Mouse (Mus musculus): ENCODE results near the gene Sgcd. TPM values are rescaled to one million over a fixed set of nuclear protein-coding genes. Genes with fewer than 3 reads are reported as not detected.

Sgcd gene
- polyA plus RNA-seq, 1 experiment: 7.2 TPM

DNA sequence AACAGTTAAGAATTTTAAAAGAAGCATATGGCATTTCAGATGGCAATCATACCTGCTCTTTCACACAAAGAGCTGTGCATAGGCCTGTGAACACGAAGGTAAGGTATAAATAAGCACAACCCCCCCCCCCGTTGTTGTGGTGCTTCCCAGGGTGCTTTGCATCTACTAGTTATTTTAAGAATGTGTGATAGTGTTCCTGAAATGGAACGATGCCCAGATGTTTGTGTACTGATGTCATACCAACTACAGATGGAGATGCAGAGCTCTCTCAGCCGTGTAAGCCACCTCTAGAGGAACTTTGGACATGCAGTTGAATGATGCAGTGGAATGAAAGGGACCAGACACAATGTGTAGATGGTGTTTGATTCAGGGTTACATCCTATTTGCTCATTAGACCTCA lies 155.5 kb downstream of the Sgcd start:
- Histone ChIP-seq H3K27me3 (ENCODE audit: control insufficient read depth, insufficient read depth, insufficient read length) (no peaks in the 10 kb centered on the region), H3K4me2 (ENCODE audit: low read depth) (no peak overlapping the region), H3ac (ENCODE audit: control insufficient read depth, insufficient read length) (no peak overlapping the region), H3K4me3 (no peak overlapping the region), H3K36me3 (ENCODE audit: control insufficient read depth, insufficient read depth) (no peaks in the 10 kb centered on the region), H3K79me2 (ENCODE audit: control insufficient read depth, insufficient read depth) (no peaks in the 10 kb centered on the region)
- TF ChIP-seq POLR2A (IDR thresholded peaks at IDR 0.05; ENCODE audit: insufficient read length, low read depth) (no peak), E2F4 (IDR thresholded peaks at IDR 0.05; ENCODE audit: insufficient read depth) (no peak), MYOG (IDR thresholded peaks at IDR 0.05; ENCODE audit: control insufficient read depth in 1 of 3, insufficient read depth in 1 of 3, insufficient read length in 2 of 3, low read depth in 2 of 3) (no peak)

- no peak overlapping the region for H3ac ChIP-seq (ENCODE audit: control insufficient read depth, insufficient read length)
- no peak overlapping the region for H3K4me3 ChIP-seq
- H3K36me3 ChIP-seq (ENCODE audit: control insufficient read depth, insufficient read depth): no peaks in the 10 kb centered on the region
- H3K79me2 ChIP-seq (ENCODE audit: control insufficient read depth, insufficient read depth): no peaks in the 10 kb centered on the region
- H3K4me2 ChIP-seq (ENCODE audit: low read depth): no peak overlapping the region
- no peak for TF ChIP-seq MYOG (IDR thresholded peaks at IDR 0.05; ENCODE audit: control insufficient read depth in 1 of 3, insufficient read depth in 1 of 3, insufficient read length in 2 of 3, low read depth in 2 of 3)
- TF ChIP-seq TCF3 (IDR thresholded peaks at IDR 0.05; ENCODE audit: insufficient read length, low read depth): no peak
- TF ChIP-seq E2F4 (IDR thresholded peaks at IDR 0.05; ENCODE audit: insufficient read depth): no peak
- TF ChIP-seq SRF (IDR thresholded peaks at IDR 0.05; ENCODE audit: control insufficient read depth, insufficient read length, low read depth): no peak
- no peak for TF ChIP-seq MYOD1 (IDR thresholded peaks at IDR 0.05; ENCODE audit: control insufficient read depth in 1 of 3, insufficient read length in 2 of 3, low read depth in 2 of 3)
- TF ChIP-seq MAX (IDR thresholded peaks at IDR 0.05; ENCODE audit: low read depth): no peak
- no peak for TF ChIP-seq USF1 (IDR thresholded peaks at IDR 0.05; ENCODE audit: low read depth)
- TF ChIP-seq POLR2A (IDR thresholded peaks at IDR 0.05; ENCODE audit: insufficient read length, low read depth): no peak
- TF ChIP-seq CEBPB (IDR thresholded peaks at IDR 0.05; ENCODE audit: insufficient read depth, poor library complexity, severe bottlenecking): no peak
- TF ChIP-seq TCF12 (IDR thresholded peaks at IDR 0.05; ENCODE audit: insufficient read depth, poor library complexity, severe bottlenecking): no peak
- TF ChIP-seq REST (IDR thresholded peaks at IDR 0.05; ENCODE audit: insufficient read depth, insufficient read length): no peak
- no peak for TF ChIP-seq POLR2AphosphoS2 (IDR thresholded peaks at IDR 0.05; ENCODE audit: insufficient read length, low read depth)
- no peaks in the 10 kb centered on the region for H3K27me3 ChIP-seq (ENCODE audit: control insufficient read depth, insufficient read depth, insufficient read length)
Measured at GRCm38 (mm10) chr11:47810307-47810706, 178.5 kb downstream of the Sgcd start.

DNA sequence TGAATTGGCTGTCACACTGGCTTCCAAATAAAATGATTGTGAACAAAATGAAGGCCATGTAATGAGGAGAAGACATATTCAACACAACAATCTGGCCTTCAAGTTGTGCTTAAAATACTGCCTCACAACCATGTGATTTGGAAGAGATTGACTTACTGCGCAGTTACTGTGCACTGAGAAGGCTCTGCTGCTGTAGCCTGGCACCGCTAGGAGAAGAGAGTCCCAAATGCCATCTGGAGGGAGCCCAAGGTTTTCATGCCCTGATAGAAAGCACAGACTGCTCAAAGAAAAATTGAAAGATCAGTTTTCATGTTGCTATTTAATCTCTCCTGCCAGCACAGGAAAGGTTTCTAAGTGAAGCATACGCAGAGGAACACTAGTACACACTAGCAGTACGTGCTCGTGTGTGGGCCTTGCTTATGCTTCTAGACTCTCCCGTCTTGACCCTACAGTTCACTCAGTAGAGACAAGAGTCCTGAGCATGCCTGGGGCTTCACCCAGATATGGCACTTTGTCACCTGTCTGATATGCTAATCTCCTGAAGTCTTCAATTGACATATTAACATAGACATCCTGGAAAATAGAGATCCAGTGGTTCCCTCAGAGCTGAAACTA lies 184.6 kb downstream of the Sgcd start:
- Histone ChIP-seq H3K79me2 (ENCODE audit: control insufficient read depth, insufficient read depth) (no peaks in the 10 kb centered on the region), H3K27me3 (ENCODE audit: control insufficient read depth, insufficient read depth, insufficient read length) (no peaks in the 10 kb centered on the region), H3K4me3 (no peak overlapping the region), H3ac (ENCODE audit: control insufficient read depth, insufficient read length) (no peak overlapping the region), H3K36me3 (ENCODE audit: control insufficient read depth, insufficient read depth) (no peaks in the 10 kb centered on the region), H3K4me2 (ENCODE audit: low read depth) (no peak overlapping the region)
- no peak for TF ChIP-seq POLR2AphosphoS2 (IDR thresholded peaks at IDR 0.05; ENCODE audit: insufficient read length, low read depth)
- no peak for TF ChIP-seq POLR2A (IDR thresholded peaks at IDR 0.05; ENCODE audit: insufficient read length, low read depth)
- TF ChIP-seq MYOD1 (IDR thresholded peaks at IDR 0.05; ENCODE audit: control insufficient read depth in 1 of 3, insufficient read length in 2 of 3, low read depth in 2 of 3): no peak
- TF ChIP-seq MYOG (IDR thresholded peaks at IDR 0.05; ENCODE audit: control insufficient read depth in 1 of 3, insufficient read depth in 1 of 3, insufficient read length in 2 of 3, low read depth in 2 of 3): no peak
- no peak for TF ChIP-seq SRF (IDR thresholded peaks at IDR 0.05; ENCODE audit: control insufficient read depth, insufficient read length, low read depth)
- TF ChIP-seq MAX (IDR thresholded peaks at IDR 0.05; ENCODE audit: low read depth): no peak
- no peak for TF ChIP-seq REST (IDR thresholded peaks at IDR 0.05; ENCODE audit: insufficient read depth, insufficient read length)
- TF ChIP-seq TCF12 (IDR thresholded peaks at IDR 0.05; ENCODE audit: insufficient read depth, poor library complexity, severe bottlenecking): no peak
- no peak for TF ChIP-seq CEBPB (IDR thresholded peaks at IDR 0.05; ENCODE audit: insufficient read depth, poor library complexity, severe bottlenecking)
- TF ChIP-seq USF1 (IDR thresholded peaks at IDR 0.05; ENCODE audit: low read depth): no peak
- TF ChIP-seq E2F4 (IDR thresholded peaks at IDR 0.05; ENCODE audit: insufficient read depth): no peak
- no peak for TF ChIP-seq TCF3 (IDR thresholded peaks at IDR 0.05; ENCODE audit: insufficient read length, low read depth)

- Histone ChIP-seq H3K36me3 (ENCODE audit: control insufficient read depth, insufficient read depth) (no peaks in the 10 kb centered on the region), H3ac (ENCODE audit: control insufficient read depth, insufficient read length) (no peak overlapping the region), H3K27me3 (ENCODE audit: control insufficient read depth, insufficient read depth, insufficient read length) (no peaks in the 10 kb centered on the region), H3K79me2 (ENCODE audit: control insufficient read depth, insufficient read depth) (no peaks in the 10 kb centered on the region), H3K4me2 (ENCODE audit: low read depth) (no peak overlapping the region), H3K4me3 (no peak overlapping the region)
- TF ChIP-seq USF1 (IDR thresholded peaks at IDR 0.05; ENCODE audit: low read depth): no peak
- TF ChIP-seq MAX (IDR thresholded peaks at IDR 0.05; ENCODE audit: low read depth): no peak
- no peak for TF ChIP-seq SRF (IDR thresholded peaks at IDR 0.05; ENCODE audit: control insufficient read depth, insufficient read length, low read depth)
- no peak for TF ChIP-seq MYOD1 (IDR thresholded peaks at IDR 0.05; ENCODE audit: control insufficient read depth in 1 of 3, insufficient read length in 2 of 3, low read depth in 2 of 3)
- no peak for TF ChIP-seq TCF12 (IDR thresholded peaks at IDR 0.05; ENCODE audit: insufficient read depth, poor library complexity, severe bottlenecking)
- no peak for TF ChIP-seq POLR2A (IDR thresholded peaks at IDR 0.05; ENCODE audit: insufficient read length, low read depth)
- no peak for TF ChIP-seq MYOG (IDR thresholded peaks at IDR 0.05; ENCODE audit: control insufficient read depth in 1 of 3, insufficient read depth in 1 of 3, insufficient read length in 2 of 3, low read depth in 2 of 3)
- no peak for TF ChIP-seq E2F4 (IDR thresholded peaks at IDR 0.05; ENCODE audit: insufficient read depth)
- TF ChIP-seq POLR2AphosphoS2 (IDR thresholded peaks at IDR 0.05; ENCODE audit: insufficient read length, low read depth): no peak
- TF ChIP-seq REST (IDR thresholded peaks at IDR 0.05; ENCODE audit: insufficient read depth, insufficient read length): no peak
- TF ChIP-seq CEBPB (IDR thresholded peaks at IDR 0.05; ENCODE audit: insufficient read depth, poor library complexity, severe bottlenecking): no peak
- TF ChIP-seq TCF3 (IDR thresholded peaks at IDR 0.05; ENCODE audit: insufficient read length, low read depth): no peak
Measured at GRCm38 (mm10) chr11:47777916-47778226, 210.9 kb downstream of the Sgcd start.
